Mouse (Mus musculus) liver, postnatal 0 days (tissue): ENCODE results near the gene Fam19a5. TPM values are rescaled to one million over a fixed set of nuclear protein-coding genes. Genes with fewer than 3 reads are reported as not detected.

Experiments
- ATAC-seq: fragments of 200-750 bp; cut with Nextera tagmentation; 2 replicates; pipeline ENCODE4 v1.8.0; 2017; ENCODE audit warnings: mild to moderate bottlenecking, moderate library complexity
- DNase-seq: peaks from one replicate; pipeline ENCODE4 v3.0.0-alpha.2; 2016
- H3K27ac ChIP-seq: fragments of 300-500 bp; sonication (generic); 2 replicates; pipeline ENCODE4 v1.5.1; 2014; ENCODE audit warnings: antibody characterized with exemption, moderate library complexity, mild to moderate bottlenecking, low read depth
- H3K27me3 ChIP-seq: fragments of 300-500 bp; sonication (generic); 2 replicates; pipeline ENCODE4 v1.6.1; 2014; ENCODE audit warnings: low read length, control low read depth, mixed read lengths; ENCODE audit not compliant: insufficient read depth
- H3K36me3 ChIP-seq: fragments of 300-500 bp; sonication (generic); replicated peaks from 2 replicates; pipeline ENCODE4 v1.6.1; 2014; ENCODE audit warnings: mild to moderate bottlenecking, control low read depth, low read length, moderate library complexity, mixed read lengths; ENCODE audit not compliant: insufficient read depth
- H3K4me1 ChIP-seq: fragments of 300-500 bp; sonication (generic); 2 replicates; pipeline ENCODE4 v1.6.1; 2014; ENCODE audit warnings: antibody characterized with exemption, mild to moderate bottlenecking, control low read depth; ENCODE audit not compliant: insufficient read depth
- H3K4me2 ChIP-seq: fragments of 300-500 bp; sonication (generic); 2 replicates; pipeline ENCODE4 v1.6.1; 2014; ENCODE audit warnings: low read depth, mild to moderate bottlenecking, low read length, moderate library complexity, mixed read lengths
- H3K4me3 ChIP-seq: fragments of 300-500 bp; sonication (generic); 2 replicates; pipeline ENCODE4 v1.5.1; 2014; ENCODE audit warnings: low read depth, low read length
- H3K9ac ChIP-seq: fragments of 300-500 bp; sonication (generic); replicated peaks from 2 replicates; pipeline ENCODE4 v1.6.1; 2014; ENCODE audit warnings: mild to moderate bottlenecking, moderate library complexity
- H3K9me3 ChIP-seq: fragments of 300-500 bp; sonication (generic); 2 replicates; pipeline ENCODE4 v1.6.1; 2016; ENCODE audit warnings: mild to moderate bottlenecking, control low read depth, low read length, mixed read lengths
- CTCF ChIP-seq: sonication (generic); IDR thresholded peaks from 2 replicates; pipeline ENCODE4 v1.5.1; 2016; ENCODE audit warnings: antibody characterized with exemption, low read depth
- EP300 ChIP-seq: IDR thresholded peaks from 2 replicates; pipeline ENCODE4 v1.6.1; 2016; ENCODE audit warnings: antibody characterized with exemption, low read depth, mild to moderate bottlenecking
- WGBS: fragments of 180-500 bp; shearing (Covaris S2); extraction: QIAGEN DNeasy Blood & Tissue Kit; methylation state at CpG from one replicate; pipeline ENCODE4 v1.1.7; 2014; ENCODE audit not compliant: insufficient replicate concordance; 5-methylcytosine and 5-hydroxymethylcytosine counted together
- polyA plus RNA-seq: library from polyadenylated mRNA; unstranded; fragments of >200 nt; fragmentation: Nextera tagmentation; extraction: Ambion mirVana; gene quantifications from 2 replicates; pipeline ENCODE4 v1.2.1, GENCODE M21; 2015

Fam19a5 gene
- polyA plus RNA-seq, 1 experiment from 2014 or later: not detected

- WGBS: 77% methylated on average over 1 of the region's 1 CpGs
- DNase-seq: no peak
- Histone ChIP-seq H3K27me3 (no peaks in the 10 kb centered on the region), H3K9ac (no peak overlapping the region), H3K4me2 (no peak overlapping the region), H3K4me3 (no peak overlapping the region), H3K27ac (no peak overlapping the region), H3K36me3 (no peaks in the 10 kb centered on the region), H3K9me3 (no peaks in the 10 kb centered on the region; the same call in 1 of the 2 replicates), H3K4me1 (no peaks in the 10 kb centered on the region)
- no peak for ATAC-seq
- no peak for TF ChIP-seq EP300
- TF ChIP-seq CTCF: no peak
Measured at GRCm38 (mm10) chr15:87702821-87703220, 158.7 kb downstream of the Fam19a5 start.

- TF ChIP-seq CTCF (no peak), EP300 (no peak)
- H3K9ac ChIP-seq: no peak overlapping the region
- no peaks in the 10 kb centered on the region for H3K4me1 ChIP-seq
- no peaks in the 10 kb centered on the region for H3K36me3 ChIP-seq
- no peaks in the 10 kb centered on the region; the same call in 1 of the 2 replicates for H3K9me3 ChIP-seq
- DNase-seq (no peak), ATAC-seq (no peak)
- H3K4me3 ChIP-seq: no peak overlapping the region
- H3K27ac ChIP-seq: no peak overlapping the region
- WGBS: 69% methylated on average over 3 of the region's 3 CpGs
- H3K27me3 ChIP-seq: no peaks in the 10 kb centered on the region
- no peak overlapping the region for H3K4me2 ChIP-seq
Measured at GRCm38 (mm10) chr15:87703334-87703733, 159.2 kb downstream of the Fam19a5 start.

- H3K4me2 ChIP-seq: no peak overlapping the region
- H3K4me1 ChIP-seq: no peaks in the 10 kb centered on the region
- DNase-seq (no peak), ATAC-seq (no peak)
- H3K27ac ChIP-seq: no peak overlapping the region
- H3K27me3 ChIP-seq: no peaks in the 10 kb centered on the region
- H3K9ac ChIP-seq: no peak overlapping the region
- no peaks in the 10 kb centered on the region for H3K9me3 ChIP-seq
- WGBS: 72% methylated on average over 4 of the region's 4 CpGs
- no peak for TF ChIP-seq CTCF
- H3K36me3 ChIP-seq: no peaks in the 10 kb centered on the region
- no peak overlapping the region for H3K4me3 ChIP-seq
Measured at GRCm38 (mm10) chr15:87711790-87712189, 167.7 kb downstream of the Fam19a5 start.

- DNase-seq (no peak), ATAC-seq (no peak)
- no peaks in the 10 kb centered on the region for H3K27me3 ChIP-seq
- H3K9me3 ChIP-seq: no peaks in the 10 kb centered on the region
- H3K4me1 ChIP-seq: no peaks in the 10 kb centered on the region
- no peak overlapping the region for H3K4me2 ChIP-seq
- no peak overlapping the region for H3K27ac ChIP-seq
- H3K4me3 ChIP-seq: no peak overlapping the region
- H3K36me3 ChIP-seq: no peaks in the 10 kb centered on the region
- TF ChIP-seq EP300 (no peak), CTCF (no peak)
- WGBS: 88% methylated on average over 8 of the region's 8 CpGs
- no peak overlapping the region for H3K9ac ChIP-seq
Measured at GRCm38 (mm10) chr15:87712221-87712620, 168.1 kb downstream of the Fam19a5 start.

GRCm38 (mm10) chr15:87715037-87715676 lies 171.1 kb downstream of the Fam19a5 start:
- Histone ChIP-seq H3K36me3 (no peaks in the 10 kb centered on the region), H3K9ac (no peak overlapping the region), H3K27ac (no peak overlapping the region), H3K9me3 (no peaks in the 10 kb centered on the region), H3K27me3 (no peaks in the 10 kb centered on the region), H3K4me3 (no peak overlapping the region), H3K4me2 (no peak overlapping the region), H3K4me1 (no peaks in the 10 kb centered on the region)
- DNase-seq: no peak
- no peak for ATAC-seq
- TF ChIP-seq EP300 (no peak), CTCF (no peak)
- 50% methylated on average over 9 of the region's 9 CpGs for WGBS

GRCm38 (mm10) chr15:87717056-87717455 lies 173.0 kb downstream of the Fam19a5 start:
- WGBS: 59% methylated on average over 5 of the region's 5 CpGs
- H3K27me3 ChIP-seq: no peaks in the 10 kb centered on the region
- no peak overlapping the region for H3K4me2 ChIP-seq
- DNase-seq (no peak), ATAC-seq (no peak)
- H3K4me3 ChIP-seq: no peak overlapping the region
- no peaks in the 10 kb centered on the region for H3K4me1 ChIP-seq
- TF ChIP-seq EP300 (no peak), CTCF (no peak)
- no peaks in the 10 kb centered on the region for H3K9me3 ChIP-seq
- no peaks in the 10 kb centered on the region for H3K36me3 ChIP-seq
- H3K9ac ChIP-seq: no peak overlapping the region
- no peak overlapping the region for H3K27ac ChIP-seq

GRCm38 (mm10) chr15:87723455-87723986 lies 179.4 kb downstream of the Fam19a5 start:
- WGBS: 79% methylated on average over 5 of the region's 5 CpGs
- Histone ChIP-seq H3K36me3 (no peaks in the 10 kb centered on the region), H3K9me3 (no peaks in the 10 kb centered on the region), H3K4me3 (no peak overlapping the region), H3K9ac (no peak overlapping the region), H3K27ac (no peak overlapping the region), H3K4me1 (no peaks in the 10 kb centered on the region), H3K27me3 (no peaks in the 10 kb centered on the region), H3K4me2 (no peak overlapping the region)
- no peak for DNase-seq
- no peak for ATAC-seq
- TF ChIP-seq CTCF (no peak), EP300 (no peak)
